Mouse (Mus musculus): ENCODE data around the gene Tmem94. TPM values are rescaled to one million over a fixed set of nuclear protein-coding genes. Genes with fewer than 3 reads are reported as not detected.
A peak's percentile ranks its signal among the peaks of the same experiment; 100 is the strongest.
"Not testable (repeated sequence)": the region's sequence is repeated elsewhere in the genome, so short reads cannot be mapped to it uniquely, and the experiment has no call there.

Gene Tmem94
- polyA plus RNA-seq, 1 experiment from 2014 or later, result 20.9 TPM

DNA sequence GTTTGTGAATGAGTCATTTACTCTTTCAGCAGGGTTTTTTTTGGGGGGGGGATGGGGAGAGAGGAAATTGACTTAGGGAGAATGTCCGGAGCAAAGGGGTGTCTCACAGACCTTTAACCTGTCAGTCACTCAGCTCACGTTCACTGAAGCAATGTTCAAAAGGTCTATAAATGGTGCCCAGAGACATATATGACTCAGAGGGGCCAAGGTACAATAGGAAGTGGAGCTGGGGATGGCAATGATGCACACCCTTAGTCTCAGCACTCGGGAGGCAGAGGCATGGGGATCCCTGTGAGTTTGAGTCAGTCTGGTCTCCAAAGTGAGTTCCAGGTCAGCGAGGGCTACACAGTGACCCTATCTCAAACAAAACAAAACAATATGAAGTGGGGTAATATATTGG, 11.7 kb upstream of the Tmem94 start:
- DNase-seq (no peak), ATAC-seq (ENCODE audit: low FRiP score, low TSS enrichment) (no peak)
- Histone ChIP-seq H3K9me3 (ENCODE audit: control insufficient read depth, low read length) (no peaks in the 10 kb centered on the region), H3K4me3 (replicated peaks; ENCODE audit: low read depth, low read length) (no peak overlapping the region), H3K27ac (replicated peaks; ENCODE audit: low read depth, low read length) (no peak overlapping the region), H3K27me3 (ENCODE audit: control insufficient read depth, insufficient read depth, low read length) (no peaks in the 10 kb centered on the region), H3K36me3 (ENCODE audit: control insufficient read depth, insufficient read depth, low read length) (no peaks in the 10 kb centered on the region), H3K4me1 (ENCODE audit: control insufficient read depth, insufficient read depth, low read length) (no peaks in the 10 kb centered on the region), H3K9ac (replicated peaks; ENCODE audit: low read length) (no peak overlapping the region), H3K4me2 (ENCODE audit: low read length) (no peak overlapping the region)
- 77% methylated on average over 4 of the region's 4 CpGs for WGBS

- H3K4me2 ChIP-seq (ENCODE audit: low read length); H3K4me3 ChIP-seq (replicated peaks; ENCODE audit: low read depth, low read length); H3K27ac ChIP-seq (replicated peaks; ENCODE audit: low read depth, low read length); H3K4me1 ChIP-seq (ENCODE audit: control insufficient read depth, insufficient read depth, low read length); DNase-seq; ATAC-seq (ENCODE audit: low FRiP score, low TSS enrichment); H3K27me3 ChIP-seq (ENCODE audit: control insufficient read depth, insufficient read depth, low read length); H3K36me3 ChIP-seq (ENCODE audit: control insufficient read depth, insufficient read depth, low read length); H3K9me3 ChIP-seq (ENCODE audit: control insufficient read depth, low read length); H3K9ac ChIP-seq (replicated peaks; ENCODE audit: low read length): not testable (repeated sequence)
- 93% methylated on average over 7 of the region's 7 CpGs for WGBS
Observed at GRCm38 (mm10) chr11:115762176-115762575, 3.1 kb upstream of the Tmem94 start.

GRCm38 (mm10) chr11:115764698-115765097, 535 bp upstream of the Tmem94 start:
- H3K4me1 ChIP-seq (ENCODE audit: control insufficient read depth, insufficient read depth, low read length), result peaks cover 16% of the 10 kb centered on the region
- H3K9ac ChIP-seq (replicated peaks; ENCODE audit: low read length), result peak overlapping the region; percentile 45; the same call in 1 of the 2 replicates
- peak overlapping the region; percentile 70 for H3K27ac ChIP-seq (replicated peaks; ENCODE audit: low read depth, low read length)
- ATAC-seq (ENCODE audit: low FRiP score, low TSS enrichment) (no peak), DNase-seq (no peak)
- WGBS, result 20% methylated on average over 2 of the region's 2 CpGs
- no peaks in the 10 kb centered on the region for H3K9me3 ChIP-seq (ENCODE audit: control insufficient read depth, low read length)
- H3K36me3 ChIP-seq (ENCODE audit: control insufficient read depth, insufficient read depth, low read length), result no peaks in the 10 kb centered on the region
- peak overlapping the region; percentile 60 for H3K4me2 ChIP-seq (ENCODE audit: low read length)
- peak overlapping the region; percentile 82 for H3K4me3 ChIP-seq (replicated peaks; ENCODE audit: low read depth, low read length)
- no peaks in the 10 kb centered on the region for H3K27me3 ChIP-seq (ENCODE audit: control insufficient read depth, insufficient read depth, low read length)

DNA sequence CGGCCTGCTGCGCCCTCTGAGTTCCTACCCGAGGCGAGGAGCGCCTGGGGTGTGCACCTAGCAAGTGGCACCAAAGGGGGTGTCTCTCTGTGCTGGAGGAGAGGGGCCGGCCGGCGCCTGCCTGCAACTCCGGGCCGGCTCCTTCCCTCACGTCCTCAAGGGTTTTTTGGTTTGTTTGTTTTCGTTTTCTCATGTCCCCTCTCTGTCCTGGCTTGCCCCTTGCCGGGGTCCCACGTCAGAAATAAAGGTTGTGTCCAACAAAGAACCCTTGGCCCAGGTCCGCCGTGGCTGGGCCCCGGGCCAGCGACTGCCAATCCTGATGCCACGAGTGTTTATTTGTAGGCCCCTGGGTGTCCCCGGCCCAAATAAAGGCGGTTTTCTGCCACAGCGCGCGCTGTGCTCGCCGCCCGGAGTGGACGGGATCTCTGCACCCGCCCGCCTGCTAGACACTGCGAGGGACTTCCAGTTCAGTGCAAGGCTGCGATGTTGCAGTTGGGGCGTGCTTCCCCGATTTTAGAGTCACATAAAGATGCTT, 441 bp downstream of the Tmem94 start:
- no peaks in the 10 kb centered on the region for H3K9me3 ChIP-seq (ENCODE audit: control insufficient read depth, low read length)
- peak; percentile 46; the same call in 1 of the 2 replicates for ATAC-seq (ENCODE audit: low FRiP score, low TSS enrichment)
- peak overlapping the region; percentile 89 for H3K27ac ChIP-seq (replicated peaks; ENCODE audit: low read depth, low read length)
- no peaks in the 10 kb centered on the region for H3K27me3 ChIP-seq (ENCODE audit: control insufficient read depth, insufficient read depth, low read length)
- peaks cover 17% of the 10 kb centered on the region for H3K4me1 ChIP-seq (ENCODE audit: control insufficient read depth, insufficient read depth, low read length)
- peak overlapping the region; percentile 97 for H3K9ac ChIP-seq (replicated peaks; ENCODE audit: low read length)
- H3K4me3 ChIP-seq (replicated peaks; ENCODE audit: low read depth, low read length), result peak overlapping the region; percentile 82
- DNase-seq, result peak; percentile 74
- H3K36me3 ChIP-seq (ENCODE audit: control insufficient read depth, insufficient read depth, low read length), result no peaks in the 10 kb centered on the region
- whole genome bisulfite sequencing, result under 1% methylated on average over 34 of the region's 34 CpGs
- H3K4me2 ChIP-seq (ENCODE audit: low read length), result peak overlapping the region; percentile 70

- WGBS, result 33% methylated on average over 13 of the region's 13 CpGs
- H3K4me1 ChIP-seq (ENCODE audit: control insufficient read depth, insufficient read depth, low read length), result peaks cover 17% of the 10 kb centered on the region
- H3K4me2 ChIP-seq (ENCODE audit: low read length), result peak overlapping the region; percentile 70
- no peaks in the 10 kb centered on the region for H3K9me3 ChIP-seq (ENCODE audit: control insufficient read depth, low read length)
- peak overlapping the region; percentile 82 for H3K4me3 ChIP-seq (replicated peaks; ENCODE audit: low read depth, low read length)
- H3K27me3 ChIP-seq (ENCODE audit: control insufficient read depth, insufficient read depth, low read length), result no peaks in the 10 kb centered on the region
- peak overlapping the region; percentile 97 for H3K9ac ChIP-seq (replicated peaks; ENCODE audit: low read length)
- H3K36me3 ChIP-seq (ENCODE audit: control insufficient read depth, insufficient read depth, low read length), result no peaks in the 10 kb centered on the region
- H3K27ac ChIP-seq (replicated peaks; ENCODE audit: low read depth, low read length), result peak overlapping the region; percentile 89
- DNase-seq, result peak; percentile 42
- no peak for ATAC-seq (ENCODE audit: low FRiP score, low TSS enrichment)
Observed at GRCm38 (mm10) chr11:115766356-115766943, 1.2 kb downstream of the Tmem94 start.

- no peak for DNase-seq
- H3K27ac ChIP-seq (replicated peaks; ENCODE audit: low read depth, low read length), result 0 out of 2 replicates have a peak overlapping the region, but pooled peaks have one; percentile 89
- H3K4me1 ChIP-seq (ENCODE audit: control insufficient read depth, insufficient read depth, low read length), result peaks cover 17% of the 10 kb centered on the region
- no peak overlapping the region for H3K9ac ChIP-seq (replicated peaks; ENCODE audit: low read length)
- H3K36me3 ChIP-seq (ENCODE audit: control insufficient read depth, insufficient read depth, low read length), result no peaks in the 10 kb centered on the region
- ATAC-seq (ENCODE audit: low FRiP score, low TSS enrichment), result no peak
- no peaks in the 10 kb centered on the region for H3K27me3 ChIP-seq (ENCODE audit: control insufficient read depth, insufficient read depth, low read length)
- no peaks in the 10 kb centered on the region for H3K9me3 ChIP-seq (ENCODE audit: control insufficient read depth, low read length)
- peak overlapping the region; percentile 82 for H3K4me3 ChIP-seq (replicated peaks; ENCODE audit: low read depth, low read length)
- 86% methylated on average over 8 of the region's 8 CpGs for WGBS
- peak overlapping the region; percentile 70 for H3K4me2 ChIP-seq (ENCODE audit: low read length)
Observed at GRCm38 (mm10) chr11:115766981-115767380, 1.7 kb downstream of the Tmem94 start.

DNA sequence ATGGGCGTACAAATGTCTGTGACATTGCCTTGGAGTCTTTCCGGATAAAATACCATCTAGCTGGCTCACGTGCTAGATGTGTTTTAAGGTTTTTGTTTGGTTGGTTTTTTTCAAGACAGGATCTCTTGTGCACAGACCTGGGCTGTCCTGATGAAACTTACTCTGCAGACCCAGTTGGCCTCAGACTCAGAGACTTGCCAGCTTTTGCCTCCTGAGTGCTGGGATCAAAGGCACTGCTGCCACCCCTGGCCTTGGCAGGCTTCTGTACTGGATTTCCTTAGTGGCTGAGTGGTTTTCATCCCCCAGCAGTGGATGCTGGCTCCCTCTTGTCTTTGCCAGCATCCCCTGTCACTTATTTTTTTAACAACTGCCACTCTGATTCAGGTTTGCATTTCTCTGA, 3.7 kb downstream of the Tmem94 start:
- no peaks in the 10 kb centered on the region for H3K9me3 ChIP-seq (ENCODE audit: control insufficient read depth, low read length)
- H3K4me2 ChIP-seq (ENCODE audit: low read length), result no peak overlapping the region
- no peak overlapping the region for H3K9ac ChIP-seq (replicated peaks; ENCODE audit: low read length)
- no peaks in the 10 kb centered on the region for H3K36me3 ChIP-seq (ENCODE audit: control insufficient read depth, insufficient read depth, low read length)
- H3K27ac ChIP-seq (replicated peaks; ENCODE audit: low read depth, low read length), result no peak overlapping the region
- no peak overlapping the region for H3K4me3 ChIP-seq (replicated peaks; ENCODE audit: low read depth, low read length)
- H3K4me1 ChIP-seq (ENCODE audit: control insufficient read depth, insufficient read depth, low read length), result peaks cover 17% of the 10 kb centered on the region
- H3K27me3 ChIP-seq (ENCODE audit: control insufficient read depth, insufficient read depth, low read length), result no peaks in the 10 kb centered on the region
- ATAC-seq (ENCODE audit: low FRiP score, low TSS enrichment), result no peak
- no peak for DNase-seq
- WGBS, result 92% methylated on average over 3 of the region's 3 CpGs

GRCm38 (mm10) chr11:115774653-115775052, 9.4 kb downstream of the Tmem94 start:
- 83% methylated on average over 4 of the region's 4 CpGs for whole genome bisulfite sequencing
- H3K9me3 ChIP-seq (ENCODE audit: control insufficient read depth, low read length), result no peaks in the 10 kb centered on the region
- H3K9ac ChIP-seq (replicated peaks; ENCODE audit: low read length), result no peak overlapping the region
- ATAC-seq (ENCODE audit: low FRiP score, low TSS enrichment) (no peak), DNase-seq (no peak)
- no peak overlapping the region for H3K4me2 ChIP-seq (ENCODE audit: low read length)
- no peak overlapping the region for H3K27ac ChIP-seq (replicated peaks; ENCODE audit: low read depth, low read length)
- 0 out of 2 replicates have a peak, but pooled peaks cover 5% of the 10 kb centered on the region for H3K36me3 ChIP-seq (ENCODE audit: control insufficient read depth, insufficient read depth, low read length)
- no peak overlapping the region for H3K4me3 ChIP-seq (replicated peaks; ENCODE audit: low read depth, low read length)
- H3K4me1 ChIP-seq (ENCODE audit: control insufficient read depth, insufficient read depth, low read length), result peaks cover 26% of the 10 kb centered on the region
- H3K27me3 ChIP-seq (ENCODE audit: control insufficient read depth, insufficient read depth, low read length), result no peaks in the 10 kb centered on the region
